Mouse (Mus musculus) testis, adult 2 months (tissue): ENCODE measurements around the gene Immt.

Experiments used
- CTCF ChIP-seq: fragments of 200-500 bp; IDR thresholded peaks from 2 replicates; pipeline ENCODE4 v1.5.1; 2012; ENCODE audit warnings: low read depth, mild to moderate bottlenecking, inconsistent platforms, low read length, moderate library complexity; ENCODE audit not compliant: control insufficient read depth, insufficient read depth, insufficient replicate concordance
- POLR2A ChIP-seq: fragments of 200-500 bp; IDR thresholded peaks from 2 replicates; pipeline ENCODE4 v1.6.1; 2012; ENCODE audit warnings: low read depth, mild to moderate bottlenecking, inconsistent platforms, low read length, moderate library complexity; ENCODE audit not compliant: control insufficient read depth

GRCm38 (mm10) chr6:71826869-71827268 lies 4.3 kb upstream of the Immt start, which contains the start of gene Mrpl35:
- TF ChIP-seq CTCF (no peak), POLR2A (no peak)
